Mouse (Mus musculus) R1 (cell line): Measurements from ENCODE around the gene Zfp746.

Experiments
- DNase-seq: peaks from one replicate; pipeline ENCODE4 v3.0.0-alpha.2; 2018; ENCODE audit warnings: low read depth, low spot score

Zfp746 gene

DNA sequence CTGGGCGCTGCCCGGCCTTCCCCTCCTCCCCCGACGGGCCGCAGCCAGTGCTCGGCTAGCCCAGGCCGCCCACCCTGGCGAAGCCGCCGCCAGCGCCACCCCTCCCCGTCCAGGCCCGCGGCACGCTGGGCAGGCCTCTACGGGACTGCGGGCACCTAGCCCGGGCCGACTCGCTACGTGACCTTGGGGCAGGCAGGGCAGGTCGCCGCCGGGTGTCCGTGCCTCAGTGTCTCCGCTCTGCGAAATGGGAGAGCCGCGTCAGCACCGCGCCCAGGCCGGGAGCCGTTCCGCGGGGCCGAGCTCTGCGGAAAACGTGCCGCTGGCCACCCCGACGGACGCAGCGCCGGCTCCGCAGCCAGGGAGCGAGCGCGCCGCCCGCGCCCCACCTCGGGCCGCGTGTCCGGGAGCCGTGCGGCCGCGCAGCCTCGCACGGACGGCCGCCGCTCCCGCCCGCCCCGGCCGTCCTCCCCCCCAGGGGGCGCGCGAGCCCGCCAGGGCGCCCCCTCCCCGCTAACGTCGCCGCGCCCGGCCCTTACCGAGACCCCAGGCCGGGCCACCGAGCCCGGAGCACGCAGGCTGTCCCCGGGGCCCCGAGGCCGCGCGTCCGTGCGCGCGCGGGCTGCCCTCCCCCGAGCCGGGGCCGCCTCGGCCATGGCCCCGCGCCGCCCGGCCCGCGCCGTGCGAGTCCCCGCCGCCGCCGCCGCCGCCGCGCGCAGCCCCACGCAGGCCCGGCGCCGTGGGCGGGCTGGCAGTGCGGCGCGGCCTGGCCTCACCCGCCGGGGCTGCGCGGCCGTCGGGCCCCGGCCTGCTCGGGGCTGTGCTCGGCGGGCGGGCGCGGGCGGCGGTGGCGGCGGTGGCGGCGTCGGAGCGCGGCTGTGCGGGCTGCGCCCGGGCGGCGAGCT is 38.7 kb downstream of the Zfp746 start:
- DNase-seq = peak; percentile 59

DNA sequence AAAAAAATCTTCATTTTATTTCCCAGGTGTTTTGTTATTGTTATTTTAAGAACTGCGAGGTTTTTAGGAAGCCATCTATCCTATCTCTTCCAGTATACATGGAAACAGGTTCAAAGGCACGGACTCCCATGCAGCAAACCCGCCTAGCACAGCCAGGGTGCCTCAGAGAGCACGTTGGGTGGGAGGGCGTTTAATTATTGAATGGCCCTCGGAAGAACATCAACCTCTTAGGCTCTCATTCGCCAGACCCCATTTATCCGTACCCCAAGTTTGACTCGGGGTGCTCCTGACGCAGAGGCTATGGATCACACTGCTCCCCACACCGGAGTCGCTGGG is 39.3 kb downstream of the Zfp746 start:
- DNase-seq = no peak

DNA sequence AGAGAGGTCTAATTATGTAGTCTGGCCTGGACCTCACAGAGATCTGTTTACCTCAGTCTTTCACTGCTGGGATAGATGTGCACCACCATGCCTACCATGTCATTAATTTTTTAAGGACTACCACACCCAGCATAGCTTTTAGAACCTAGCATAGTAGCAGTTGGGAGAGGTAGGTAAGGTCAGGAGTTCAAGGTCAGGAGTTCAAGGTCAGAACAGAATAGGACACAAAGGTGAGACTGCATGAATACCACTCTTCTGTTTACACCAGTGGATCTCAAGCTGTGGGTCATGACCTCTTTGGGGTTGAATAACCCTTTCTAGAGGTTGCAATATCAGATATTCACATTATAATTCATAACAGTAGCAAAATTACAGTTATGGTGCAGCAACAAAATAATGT is 53.7 kb downstream of the Zfp746 start:
- DNase-seq = peak; percentile 87

DNA sequence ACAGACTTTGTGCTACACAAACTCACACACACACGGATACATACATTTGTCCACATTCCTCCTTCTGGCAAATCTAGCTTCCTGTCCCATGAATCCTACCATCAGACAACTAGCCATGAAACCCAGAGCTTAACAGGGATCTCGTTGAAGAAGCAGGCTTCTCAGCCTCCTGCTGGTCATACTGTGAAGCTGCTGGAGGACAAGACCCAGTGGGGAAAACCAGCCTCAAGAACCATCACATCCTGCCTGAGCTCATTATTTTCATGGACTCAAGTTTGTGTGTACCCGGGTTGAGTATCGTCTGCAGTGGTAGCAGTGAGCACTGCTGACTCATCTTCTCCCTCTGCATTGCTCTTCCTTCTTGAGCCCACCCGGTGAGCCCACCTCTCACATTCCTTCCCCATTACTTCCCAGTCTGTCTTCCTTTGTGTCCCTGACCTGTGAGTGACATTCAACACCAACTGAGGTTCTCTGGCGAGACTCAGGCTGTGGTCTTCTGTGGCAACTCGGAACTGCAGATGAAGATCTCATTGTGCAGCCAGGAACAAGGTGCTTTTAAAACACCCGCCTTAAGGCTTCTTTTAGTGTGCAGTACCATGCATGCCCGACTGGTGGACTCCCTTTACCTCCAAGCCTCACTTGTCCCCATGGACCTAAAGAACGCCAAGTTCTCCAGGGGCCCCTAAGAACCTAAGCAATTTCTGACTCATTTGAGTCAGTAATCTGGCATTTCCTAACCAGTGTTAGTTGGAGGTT is 60.3 kb downstream of the Zfp746 start:
- DNase-seq = peak; percentile 86

DNA sequence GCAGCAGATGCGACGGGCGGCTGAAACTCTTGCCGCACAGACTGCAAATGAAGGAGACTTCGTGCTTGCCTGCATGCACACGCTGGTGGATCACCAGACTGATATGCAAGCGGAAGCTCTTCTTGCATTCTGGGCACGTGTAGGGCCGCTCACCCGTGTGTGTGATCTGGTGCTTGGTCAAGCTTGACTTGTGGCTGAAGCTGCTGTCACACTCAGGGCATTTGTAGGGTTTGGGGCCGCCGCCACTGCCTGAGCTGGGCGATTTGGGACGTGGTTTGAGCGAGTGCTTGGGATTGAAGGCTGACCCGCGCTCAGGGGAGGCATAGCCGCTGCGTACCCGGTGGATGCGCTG is 61.4 kb downstream of the Zfp746 start:
- DNase-seq = no peak

DNA sequence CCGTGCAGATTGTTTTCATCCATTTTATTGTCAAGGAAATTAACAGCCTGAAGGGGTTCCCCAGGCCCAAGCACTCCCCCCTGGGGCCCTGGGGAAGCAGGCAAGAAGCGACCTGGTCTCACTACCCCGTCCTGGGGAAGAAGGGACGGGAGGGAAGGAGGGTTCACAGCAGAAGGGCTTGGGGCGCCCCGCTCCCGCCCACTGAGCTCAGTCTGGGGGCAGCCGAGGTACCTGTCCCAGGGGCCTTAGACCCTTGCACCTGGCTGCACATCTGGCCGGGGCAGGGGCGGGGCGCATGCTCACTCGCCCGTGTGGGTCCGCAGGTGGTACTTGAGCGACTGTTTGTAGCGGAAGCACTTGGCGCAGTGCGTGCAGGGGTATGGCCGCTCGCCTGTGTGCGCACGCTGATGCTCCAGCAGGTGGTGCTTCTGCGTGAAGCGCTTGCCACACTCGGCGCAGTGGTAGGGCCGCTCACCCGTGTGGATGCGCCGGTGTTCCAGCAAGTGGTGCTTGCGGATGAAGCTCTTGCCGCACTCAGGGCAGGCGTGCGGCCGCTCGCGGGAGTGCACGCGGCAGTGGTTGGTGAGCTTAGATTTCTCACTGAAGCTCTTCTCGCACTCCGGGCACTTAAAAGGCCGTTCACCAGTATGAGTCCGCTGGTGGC is 61.9 kb downstream of the Zfp746 start:
- peak; percentile 93 for DNase-seq

DNA sequence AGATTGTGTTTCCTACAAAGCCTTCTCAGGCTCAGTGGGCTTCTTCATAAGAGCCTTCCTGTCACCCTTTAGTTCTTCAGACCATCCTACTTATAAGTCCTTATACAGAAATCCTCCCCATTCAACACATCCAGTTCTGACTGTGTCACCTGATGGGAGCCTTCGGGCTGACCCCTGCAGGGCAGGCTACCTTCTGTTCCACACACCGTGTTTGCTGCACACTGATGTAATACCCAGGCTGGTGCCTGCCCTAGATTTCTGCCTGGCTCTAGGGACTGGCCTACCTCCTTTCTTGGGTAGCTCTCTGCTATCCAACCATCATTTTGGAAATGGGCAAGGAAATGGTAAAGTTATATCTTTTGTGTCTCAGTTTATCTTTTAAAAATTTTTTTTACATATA is 63.7 kb downstream of the Zfp746 start:
- no peak for DNase-seq

DNA sequence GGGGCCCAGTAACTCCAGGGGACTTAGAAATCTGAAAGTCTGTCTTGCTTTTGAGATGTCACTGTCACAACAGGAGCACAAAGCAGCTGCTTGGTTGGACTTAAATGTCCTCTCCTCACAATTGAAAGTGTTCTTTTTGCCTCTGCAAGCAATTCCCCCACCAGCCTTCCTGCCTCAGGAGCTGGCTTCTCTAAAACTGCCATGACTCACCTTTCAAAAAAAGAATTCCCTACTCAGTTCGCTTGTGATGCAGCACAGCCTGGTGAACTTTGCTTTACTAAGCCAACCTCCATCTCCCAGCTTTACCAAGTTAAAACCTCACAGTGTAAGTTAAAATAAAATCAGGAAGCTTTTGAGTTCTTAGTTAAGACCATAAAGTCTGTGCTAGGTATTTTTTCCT is 64.7 kb downstream of the Zfp746 start:
- peak; percentile 23 for DNase-seq

DNA sequence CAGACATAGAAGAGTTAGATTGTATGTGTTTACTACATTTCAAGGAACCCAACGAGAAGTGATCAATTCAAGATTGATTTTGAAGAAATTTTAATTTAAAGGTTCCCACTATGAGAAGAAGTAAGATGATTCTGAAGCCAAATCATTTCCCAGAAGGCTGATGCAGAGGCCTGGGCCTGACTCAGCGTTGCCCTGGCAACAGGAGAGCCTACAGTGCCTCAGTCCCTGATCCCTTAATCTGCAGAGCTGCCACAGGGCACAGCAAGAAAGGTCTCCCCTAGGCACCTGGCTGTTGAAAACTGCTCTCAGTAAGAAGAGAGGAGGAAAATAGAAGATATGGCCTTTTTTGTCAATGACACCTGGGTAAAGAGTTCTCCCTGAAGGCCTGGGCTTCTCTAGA is 66.4 kb downstream of the Zfp746 start:
- no peak for DNase-seq

DNA sequence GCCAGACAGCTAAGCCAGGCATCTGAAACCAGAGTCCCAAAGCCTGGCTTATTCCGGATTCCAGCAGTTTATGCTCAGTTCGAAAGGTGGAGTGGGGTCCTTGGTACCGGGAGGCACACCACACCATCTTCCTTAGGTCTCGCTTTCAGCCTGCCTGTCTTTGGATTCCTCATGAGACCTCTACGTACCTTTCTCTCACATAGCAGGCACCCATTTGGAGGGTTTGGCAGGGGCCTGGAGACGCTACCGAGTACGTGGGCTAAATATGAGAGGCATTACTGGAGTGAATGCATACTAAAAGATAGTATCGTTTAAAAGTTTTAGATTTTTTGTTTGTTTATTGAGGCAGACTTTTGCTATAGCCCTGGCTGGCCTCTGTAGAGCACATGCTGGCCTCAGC is 69.6 kb downstream of the Zfp746 start:
- DNase-seq = no peak

DNA sequence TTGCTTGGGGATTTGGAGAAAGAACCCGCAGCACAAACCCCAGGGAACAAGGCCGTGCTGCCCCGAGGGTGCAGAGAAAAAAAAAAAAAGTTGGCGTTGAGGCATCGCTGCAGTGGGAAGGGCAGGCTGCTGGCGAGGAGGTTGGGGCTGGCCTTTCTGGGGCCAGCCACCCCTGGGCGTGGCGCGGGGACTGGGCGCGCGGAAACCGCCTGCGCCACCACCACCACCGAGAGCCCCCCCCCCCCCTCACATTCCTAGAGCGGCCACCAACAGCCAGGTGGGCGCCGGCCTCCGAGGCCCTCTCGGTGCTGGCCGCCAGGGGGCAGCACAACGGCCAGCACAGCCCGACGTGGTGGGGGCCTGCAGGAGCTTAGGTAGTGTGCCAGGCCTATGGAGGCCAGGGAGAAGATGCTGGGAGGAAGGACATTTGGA is 70.3 kb downstream of the Zfp746 start:
- DNase-seq = peak; percentile 81
